Mouse (Mus musculus): ENCODE data around the gene Prickle4.
"Not testable (repeated sequence)": the region's sequence is repeated elsewhere in the genome, so short reads cannot be mapped to it uniquely, and the experiment has no call there.

Gene Prickle4

DNA sequence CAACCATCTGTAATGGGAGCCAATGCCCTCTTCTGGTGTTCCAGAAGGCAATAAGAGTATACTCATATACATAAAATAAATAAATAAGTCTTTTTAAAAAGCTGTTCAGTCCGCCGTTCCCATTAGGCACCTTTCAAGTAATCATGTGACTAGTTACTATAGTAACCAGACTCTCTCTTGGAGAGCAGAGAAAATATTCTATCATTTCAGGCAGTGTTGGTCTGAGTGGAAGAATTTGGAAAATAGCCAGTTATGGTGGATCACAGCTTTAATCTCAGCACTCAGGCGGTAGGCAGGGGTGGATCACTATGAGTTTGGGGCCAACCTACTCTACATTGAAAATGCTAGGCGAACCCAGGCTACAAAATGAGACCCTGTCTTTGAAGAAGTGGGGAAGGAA lies 25.4 kb downstream of the Prickle4 start:
- no peak for DNase-seq (ENCODE audit: low read depth, low spot score)

DNA sequence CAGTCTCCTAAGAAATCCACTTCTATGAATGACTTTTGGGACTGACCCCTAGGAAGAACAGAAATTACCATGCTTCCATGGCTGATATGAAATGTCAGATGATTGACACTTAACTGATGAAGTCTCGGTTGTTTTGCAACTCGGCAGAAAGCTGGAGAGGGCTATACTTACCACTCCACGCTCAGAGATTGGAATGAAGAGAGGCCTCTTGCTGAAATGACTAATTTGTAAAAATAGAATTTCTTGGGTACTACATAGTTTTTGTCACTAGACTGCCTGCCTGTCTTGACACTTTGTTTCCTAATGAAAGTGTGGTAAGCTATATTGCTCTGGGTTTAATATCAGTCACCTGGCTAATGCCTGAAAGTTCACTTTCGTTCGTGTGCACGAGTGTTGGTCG lies 30.1 kb downstream of the Prickle4 start:
- no peak for DNase-seq (ENCODE audit: low read depth, low spot score)

DNA sequence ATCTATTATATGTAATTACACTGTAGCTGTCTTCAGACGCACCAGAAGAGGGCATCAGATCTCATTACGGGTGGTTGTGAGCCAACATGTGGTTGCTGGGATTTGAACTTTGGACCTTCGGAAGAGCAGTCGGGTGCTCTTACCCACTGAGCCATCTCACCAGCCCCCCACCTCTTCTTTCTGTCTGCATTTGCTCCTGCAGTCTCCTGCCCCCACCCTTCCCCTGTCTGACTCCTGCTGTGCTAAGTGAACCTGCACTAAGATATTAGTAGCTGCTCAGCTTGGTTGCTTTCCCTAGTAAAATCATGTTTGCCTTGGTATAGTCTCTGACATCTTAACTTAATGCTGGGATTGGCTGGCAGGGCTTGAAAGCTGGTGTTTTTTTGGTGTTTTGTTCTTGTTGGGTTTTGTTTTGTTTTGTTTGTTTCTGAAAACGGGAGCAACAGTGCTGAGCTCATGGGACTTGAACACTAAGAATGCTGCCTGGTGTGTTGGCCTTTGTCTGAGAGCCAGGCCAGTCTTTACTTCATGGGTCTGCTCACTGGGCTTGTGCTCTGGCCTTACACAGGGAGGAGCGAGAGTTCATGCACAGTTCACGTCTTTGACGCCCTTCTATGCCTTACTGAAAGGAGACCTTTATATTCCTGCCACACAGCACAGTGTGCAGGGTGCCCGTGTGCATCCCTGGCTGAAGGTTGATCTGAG lies 31.4 kb downstream of the Prickle4 start:
- peak; percentile 42 for DNase-seq (ENCODE audit: low read depth, low spot score)

DNA sequence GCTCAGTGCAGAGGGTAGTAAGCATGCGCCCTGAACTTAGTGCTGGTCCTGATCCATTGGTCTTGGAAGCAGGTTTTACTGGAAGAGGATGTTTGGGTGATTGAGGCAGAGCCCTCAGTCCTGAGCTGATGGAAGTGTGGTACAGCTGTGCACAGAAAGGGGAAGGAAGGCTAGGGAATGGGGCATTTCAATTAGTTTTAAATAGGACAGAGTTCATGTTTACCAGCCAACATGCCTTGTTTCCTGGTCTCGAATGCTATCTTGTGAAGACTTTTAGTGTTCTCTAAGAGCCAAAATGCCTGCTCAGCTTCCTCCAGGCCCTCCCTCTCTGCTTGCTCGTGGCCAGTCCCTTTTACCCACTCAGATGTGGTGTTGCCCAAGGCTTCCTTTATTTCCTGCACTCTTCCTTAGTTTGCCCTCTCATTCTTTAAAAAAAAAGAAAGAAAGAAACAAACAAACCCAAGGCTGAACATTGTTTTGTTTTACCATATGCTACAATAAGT lies 35.7 kb downstream of the Prickle4 start:
- DNase-seq (ENCODE audit: low read depth, low spot score): no peak

DNA sequence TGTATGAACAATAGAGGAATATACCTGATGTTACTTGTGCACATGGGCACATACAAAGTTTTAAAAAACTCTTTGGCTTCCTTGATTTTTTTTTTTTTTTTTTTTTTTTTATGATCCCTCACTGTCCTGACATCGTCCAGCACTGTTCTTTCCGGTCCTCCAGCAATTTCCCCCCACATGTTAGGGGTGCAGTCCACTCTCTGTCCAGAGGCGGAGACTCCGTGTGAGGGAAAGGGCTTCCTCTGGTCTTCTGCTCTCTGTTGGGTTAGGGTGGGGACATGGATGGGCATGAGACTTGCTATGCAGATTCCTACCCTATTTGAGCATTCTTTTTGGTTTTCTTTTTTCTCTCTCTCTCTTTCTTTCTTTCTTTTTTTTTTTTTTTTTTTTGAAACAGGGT lies 36.6 kb downstream of the Prickle4 start:
- no peak for DNase-seq (ENCODE audit: low read depth, low spot score)

DNA sequence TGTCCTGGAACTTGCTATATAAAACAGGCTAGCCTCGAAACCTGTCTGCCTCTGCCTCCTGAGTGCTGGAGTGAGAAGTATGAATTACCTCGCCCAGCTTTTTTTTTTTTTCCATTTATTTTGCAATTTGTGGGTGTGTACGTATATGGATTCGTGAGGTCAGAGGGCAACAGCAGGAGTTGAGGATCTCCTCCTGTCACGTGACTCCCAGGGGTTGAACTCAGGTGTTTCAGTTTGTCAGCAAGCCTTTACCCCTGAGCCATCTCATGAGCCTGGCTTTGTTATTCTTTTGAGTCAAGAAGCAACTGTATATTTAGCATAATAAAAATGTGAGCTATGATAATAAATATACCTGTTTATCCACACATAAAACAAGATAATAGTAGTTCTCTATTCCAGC lies 38.8 kb downstream of the Prickle4 start:
- DNase-seq (ENCODE audit: low read depth, low spot score): peak; percentile 25

DNA sequence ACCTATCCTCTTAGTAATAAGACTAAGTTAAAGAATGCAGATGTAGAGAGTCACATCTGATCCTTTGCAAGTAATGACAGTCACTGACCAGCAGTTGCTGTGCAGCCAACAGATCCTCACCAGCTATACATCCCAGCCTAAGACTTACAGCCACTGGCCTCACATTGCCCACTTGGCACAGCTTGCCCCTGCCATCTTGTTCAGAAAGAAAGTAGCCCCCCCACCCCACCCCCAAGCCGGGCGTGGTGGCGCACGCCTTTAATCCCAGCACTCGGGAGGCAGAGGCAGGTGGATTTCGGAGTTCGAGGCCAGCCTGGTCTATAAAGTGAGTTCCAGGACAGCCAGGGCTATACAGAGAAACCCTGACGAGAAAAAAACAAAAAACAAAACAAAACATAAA lies 40.2 kb downstream of the Prickle4 start:
- DNase-seq (ENCODE audit: low read depth, low spot score): not testable (repeated sequence)

DNA sequence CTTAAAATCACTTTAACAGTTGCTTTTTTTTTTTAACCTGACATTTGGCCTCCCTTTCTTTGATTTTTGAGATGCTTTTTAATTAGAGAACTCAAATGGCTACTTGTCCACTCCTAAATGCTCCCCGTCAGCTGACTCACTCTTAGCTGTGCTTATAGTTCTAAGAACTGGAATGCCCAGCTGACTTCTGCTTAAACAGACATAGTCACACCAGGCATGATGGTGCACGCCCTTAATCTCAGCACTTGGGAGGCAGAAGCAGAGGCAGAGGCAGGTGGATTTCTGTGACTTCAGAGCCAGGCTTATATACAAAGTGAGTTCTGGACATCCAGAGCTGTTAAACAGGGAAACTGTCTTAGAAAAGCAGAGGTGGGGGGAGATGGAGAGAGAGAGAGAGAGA lies 42.6 kb downstream of the Prickle4 start:
- DNase-seq (ENCODE audit: low read depth, low spot score): no peak

DNA sequence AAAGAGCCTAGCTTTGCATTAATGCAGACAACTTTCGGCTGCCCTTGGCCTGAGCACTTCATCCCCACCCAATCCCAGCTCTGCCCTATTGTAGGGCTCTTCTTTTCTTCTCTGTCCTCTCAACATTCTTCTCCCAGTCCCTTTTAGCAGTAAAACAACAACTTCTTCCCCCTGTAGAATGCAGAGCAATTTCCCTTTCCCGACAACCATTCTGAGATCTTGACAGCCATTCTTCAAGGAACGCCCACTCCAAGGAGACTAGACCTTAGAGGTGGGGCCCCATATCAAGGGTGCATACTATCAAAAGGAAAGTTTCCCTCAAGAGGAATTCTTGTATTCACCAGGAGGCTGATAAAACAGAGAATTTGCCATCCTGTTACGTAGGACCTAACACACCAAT lies 45.6 kb downstream of the Prickle4 start:
- peak; percentile 85 for DNase-seq (ENCODE audit: low read depth, low spot score)

DNA sequence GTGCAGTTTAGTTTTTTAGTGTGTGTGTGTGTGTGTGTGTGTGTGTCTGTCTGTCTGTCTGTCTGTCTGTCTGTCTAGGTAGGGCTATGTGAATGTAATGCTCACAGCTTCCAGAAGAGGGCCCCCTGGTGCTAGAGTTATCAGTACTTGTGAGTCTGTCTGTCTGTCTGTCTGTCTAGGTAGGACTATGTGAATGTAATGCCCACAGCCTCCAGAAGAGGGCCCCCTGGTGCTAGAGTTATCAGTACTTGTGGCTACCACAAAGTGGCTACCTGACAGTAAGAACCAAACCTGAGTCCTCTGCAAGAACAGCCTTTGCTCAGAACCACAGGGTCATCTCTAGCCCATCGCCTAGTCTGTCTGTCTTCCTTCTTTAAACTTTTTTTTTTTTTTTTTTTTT lies 47.9 kb downstream of the Prickle4 start:
- peak; percentile 94 for DNase-seq (ENCODE audit: low read depth, low spot score)

DNA sequence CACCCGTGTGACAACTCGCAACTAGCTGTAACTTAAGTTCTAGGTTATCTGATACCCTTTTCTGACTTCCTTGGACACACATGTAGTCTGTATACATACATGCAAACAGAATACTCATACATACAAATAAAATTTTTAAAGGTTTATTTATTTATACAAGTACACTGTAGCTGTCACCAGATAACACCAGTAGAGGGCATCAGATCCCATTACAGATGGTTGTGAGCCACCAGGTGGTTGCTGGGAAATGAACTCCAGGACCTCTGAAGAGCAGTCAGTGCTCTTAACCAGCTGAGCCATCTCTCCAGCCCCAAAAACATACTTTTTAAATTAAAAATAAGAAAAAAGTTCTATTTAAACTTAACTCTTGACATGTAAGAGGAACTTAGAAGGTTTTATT lies 51.5 kb downstream of the Prickle4 start:
- peak; percentile 54 for DNase-seq (ENCODE audit: low read depth, low spot score)
